Mouse (Mus musculus) leukemia stem cell, adult 10-12 weeks (primary cell): ENCODE data around the gene Rnf225. TPM values are rescaled to one million over a fixed set of nuclear protein-coding genes. Genes with fewer than 3 reads are reported as not detected.

Experiments used
- polyA plus RNA-seq: library from polyadenylated mRNA; stranded (reverse); fragments of >175 nt; gene quantifications from 2 replicates; pipeline ENCODE4 v1.2.3, GENCODE M21; 2012; ENCODE audit warnings: low replicate concordance

Gene Rnf225
- polyA plus RNA-seq = 3.4 TPM in 2 replicates

DNA sequence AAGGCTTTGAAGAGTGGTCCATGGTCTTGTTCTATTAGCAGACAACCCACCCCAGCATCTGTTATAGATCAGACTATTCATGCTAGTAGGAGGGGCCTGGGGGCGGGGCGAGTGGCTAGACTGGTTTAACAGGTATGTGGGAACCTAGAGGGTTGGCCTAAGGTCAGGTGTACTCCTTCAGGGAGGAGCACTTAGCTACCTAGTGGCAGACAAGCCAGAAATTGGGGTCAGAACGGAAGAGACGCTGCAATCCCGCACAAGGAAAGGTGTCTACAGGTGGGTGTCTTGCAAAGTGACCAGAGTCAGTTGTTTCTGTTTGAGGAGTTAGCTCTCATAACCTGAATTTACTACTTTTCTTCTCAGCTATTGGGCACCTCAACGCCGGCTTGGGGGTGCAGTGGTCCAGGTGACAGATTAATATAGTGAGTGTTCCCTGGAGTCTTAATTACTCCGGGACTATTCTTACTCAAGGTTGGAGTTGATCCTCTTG is at the start of gene Rnf225:
TSS of gene Rnf225 (plus strand) at position 226 of the 490 bp plus-strand sequence.

DNA sequence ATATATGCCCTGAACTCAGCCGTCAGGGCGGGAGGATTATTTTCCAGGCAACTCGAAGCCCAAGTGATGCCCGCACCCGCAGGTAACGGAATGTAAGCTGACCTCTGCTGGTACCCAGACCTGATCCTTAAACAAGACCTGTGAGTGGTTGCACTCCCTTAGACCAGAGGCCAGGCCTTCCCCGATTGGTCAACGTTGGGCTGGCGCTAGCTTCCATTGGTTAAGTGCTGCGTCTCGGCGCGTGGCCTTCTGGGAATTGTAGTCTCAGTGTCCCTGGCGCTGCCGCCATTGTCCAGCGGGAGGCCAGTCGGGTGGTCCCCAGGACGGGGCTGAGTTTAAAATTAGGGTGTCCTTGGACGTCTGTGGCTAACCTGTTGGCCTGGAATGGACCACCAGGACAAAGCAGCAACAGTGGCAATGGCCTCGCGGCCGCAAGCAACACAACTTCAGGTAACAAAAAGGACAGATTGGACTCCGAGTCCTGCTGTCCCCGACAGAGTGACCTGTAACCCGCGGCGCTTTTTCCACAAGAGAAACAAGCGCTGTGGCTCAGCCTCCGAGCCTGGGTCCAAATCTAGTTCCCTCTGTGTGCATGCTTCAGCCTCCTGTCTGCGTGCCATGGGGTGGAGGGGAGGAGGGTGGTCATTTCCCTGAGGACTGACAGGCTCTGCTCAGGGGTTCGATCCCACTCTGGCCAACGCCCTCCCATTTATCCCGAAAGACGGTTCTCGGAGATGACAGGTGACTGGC is 46.1 kb upstream of the Rnf225 start, which contains the start of gene Zfp128:
TSS of gene Zfp128 (plus strand) at position 267 of the 750 bp plus-strand sequence.

GRCm38 (mm10) chr7:12897655-12898410 is 29.4 kb upstream of the Rnf225 start, which contains the start of gene Zscan22:
TSS of gene Zscan22 (plus strand) at chr7:12897815.

GRCm38 (mm10) chr7:12921705-12922465 is 5.3 kb upstream of the Rnf225 start, which contains the start of gene Rps5:
TSS of gene Rps5 (plus strand) at chr7:12922290.

DNA sequence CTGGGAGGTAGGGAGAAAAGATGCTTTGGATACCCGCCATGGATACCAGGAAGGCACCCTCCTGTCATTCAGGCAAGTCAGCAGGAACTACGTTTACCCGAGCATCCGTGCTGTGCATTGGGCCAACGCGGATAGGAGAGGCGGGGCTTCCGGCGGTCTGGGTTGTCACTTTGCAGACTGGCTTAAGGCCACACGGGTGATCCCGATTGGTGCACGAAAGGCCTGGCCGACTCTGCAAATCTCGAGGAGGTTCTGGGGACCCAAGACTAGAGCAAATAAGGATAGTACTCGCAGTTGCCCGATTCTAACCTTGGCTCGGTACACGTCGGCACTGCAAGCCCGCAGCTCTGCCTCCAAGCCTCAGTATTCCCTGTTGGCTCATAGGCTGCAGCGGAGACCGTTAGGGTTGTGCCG is 38.5 kb downstream of the Rnf225 start, which contains the start of gene Zfp324:
TSS of gene Zfp324 (plus strand) at position 161 of the 414 bp plus-strand sequence.

DNA sequence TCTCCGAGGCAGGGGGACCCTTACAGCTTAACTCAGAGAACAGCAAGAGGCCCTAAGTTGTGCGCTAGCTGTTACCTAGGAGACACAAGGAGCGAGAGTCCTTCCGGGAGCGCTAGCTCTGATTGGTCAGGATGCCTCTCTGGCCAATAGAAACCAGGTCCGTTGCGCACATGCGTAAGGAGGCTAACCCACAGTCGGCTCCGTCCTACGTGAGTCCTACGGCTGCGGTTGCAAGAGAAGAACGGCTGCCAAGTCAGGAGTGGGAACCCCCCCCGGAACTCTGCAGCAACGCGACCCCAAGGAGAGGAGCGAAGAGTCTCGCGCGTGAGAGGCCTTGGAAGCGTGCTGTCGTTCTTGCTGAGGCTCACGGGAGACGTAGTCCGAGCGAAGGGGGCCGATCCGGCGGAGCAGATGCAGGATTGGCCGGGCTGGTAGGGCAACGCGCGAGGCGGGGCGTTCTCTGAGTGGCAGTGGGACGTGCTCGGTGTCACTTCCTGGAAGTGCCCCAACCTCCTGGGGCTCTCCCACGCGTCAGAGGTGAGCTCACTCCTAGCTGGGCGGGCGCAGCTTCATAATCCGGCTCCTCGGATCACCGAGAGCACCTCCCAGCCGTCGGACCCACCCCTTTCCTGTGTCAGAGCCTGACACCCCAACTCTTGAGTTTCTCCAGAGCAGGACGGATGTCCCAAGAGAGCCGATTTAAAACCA is 50.6 kb downstream of the Rnf225 start, which contains the start of gene Zfp446:
TSS of gene Zfp446 (plus strand) at position 167 of the 708 bp plus-strand sequence.

Other genes with a start within 250 kb of the Rnf225 start
- gene Vmn2r55, start 242.4 kb upstream of the Rnf225 start, polyA plus RNA-seq = not detected in 2 replicates
- not detected in 2 replicates for gene Vmn2r56, start 192.4 kb upstream of the Rnf225 start, polyA plus RNA-seq
- not detected in 2 replicates for gene Zscan18, start 123.8 kb upstream of the Rnf225 start, polyA plus RNA-seq
- 0.12 and 0.32 TPM in 2 replicates for gene Zfp329, start 108.6 kb upstream of the Rnf225 start, polyA plus RNA-seq
- 1.0 and 2.1 TPM in 2 replicates for gene Zfp110, start 92.7 kb upstream of the Rnf225 start, polyA plus RNA-seq
- 0.27 and 0.66 TPM in 2 replicates for gene Zfp128, start 46.2 kb upstream of the Rnf225 start, polyA plus RNA-seq
- gene Zscan22, start 29.6 kb upstream of the Rnf225 start, polyA plus RNA-seq = 1.0 and 5.7 TPM in 2 replicates
- 253 and 1,360 TPM in 2 replicates for gene Rps5, start 5.1 kb upstream of the Rnf225 start, polyA plus RNA-seq
- gene Zfp324, start 38.4 kb downstream of the Rnf225 start, polyA plus RNA-seq = 11.5 and 14.8 TPM in 2 replicates
- gene Zfp446, start 50.4 kb downstream of the Rnf225 start, polyA plus RNA-seq = 6.8 and 12.0 TPM in 2 replicates
- gene Slc27a5, start 70.8 kb downstream of the Rnf225 start, polyA plus RNA-seq = not detected in 2 replicates
- 64.0 and 158 TPM in 2 replicates for gene Trim28, start 71.7 kb downstream of the Rnf225 start, polyA plus RNA-seq
- gene Zbtb45, start 82.6 kb downstream of the Rnf225 start, polyA plus RNA-seq = 143 and 179 TPM in 2 replicates
- gene Chmp2a, start 107.4 kb downstream of the Rnf225 start, polyA plus RNA-seq = 29.9 and 190 TPM in 2 replicates
- 107 and 227 TPM in 2 replicates for gene Ube2m, start 110.9 kb downstream of the Rnf225 start, polyA plus RNA-seq
- gene Mzf1, start 127.3 kb downstream of the Rnf225 start, polyA plus RNA-seq = 2.6 and 3.3 TPM in 2 replicates
- not detected in 2 replicates for gene Vmn1r85, start 167.8 kb downstream of the Rnf225 start, polyA plus RNA-seq
- gene Vmn1r86, start 192.5 kb downstream of the Rnf225 start, polyA plus RNA-seq = 0.03 TPM in 1 of 2 replicates, not detected in the other
- gene Vmn1r87, start 212.7 kb downstream of the Rnf225 start, polyA plus RNA-seq = not detected in 2 replicates
- gene Vmn1r88, start 232.2 kb downstream of the Rnf225 start, polyA plus RNA-seq = not detected in 2 replicates